Mouse (Mus musculus): ENCODE results near the gene 4933407L21Rik.

DNA sequence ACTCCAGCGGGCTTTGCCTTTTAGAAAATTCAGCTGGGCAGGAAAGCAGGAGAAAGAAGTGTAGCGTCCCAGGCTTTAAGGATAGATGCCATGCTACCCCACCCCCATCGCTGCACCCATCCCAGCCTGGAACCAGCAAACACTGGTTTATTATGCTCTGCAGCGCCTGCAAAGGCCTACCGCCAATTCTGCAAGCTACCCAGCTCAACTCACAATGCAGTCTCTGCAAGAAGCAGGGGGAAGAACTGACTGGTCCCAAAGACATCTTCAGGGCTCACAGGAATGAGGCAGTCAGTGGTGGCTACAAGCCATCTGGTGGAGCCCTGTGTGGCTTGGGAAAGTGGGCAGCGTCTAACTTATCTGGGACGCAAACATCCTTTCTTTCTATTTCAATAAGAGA, 6.6 kb upstream of the 4933407L21Rik start:
- TF ChIP-seq POLR2A (IDR thresholded peaks at IDR 0.05; ENCODE audit: insufficient read depth, low read depth, low read length) (no peak), EP300 (IDR thresholded peaks at IDR 0.05; ENCODE audit: insufficient read depth, low read depth, low read length) (no peak), CTCF (IDR thresholded peaks at IDR 0.05) (no peak)

Measured in heart, adult 2 months (tissue).